Mouse (Mus musculus) kidney, embryonic 14.5 days (tissue): Measurements from ENCODE around the gene Ttf1. TPM values are rescaled to one million over a fixed set of nuclear protein-coding genes. Genes with fewer than 3 reads are reported as not detected.
"Not testable (repeated sequence)": the region's sequence is repeated elsewhere in the genome, so short reads cannot be mapped to it uniquely, and the experiment has no call there.

ENCODE experiments used
- ATAC-seq: fragments of 200-750 bp; cut with Nextera tagmentation; 2 replicates; pipeline ENCODE4 v1.8.0; 2017; ENCODE audit warnings: moderate number of reproducible peaks, mild to moderate bottlenecking, moderate TSS enrichment, moderate library complexity; ENCODE audit not compliant: low FRiP score, low TSS enrichment
- H3K27ac ChIP-seq: fragments of 300-500 bp; sonication (generic); 2 replicates; pipeline ENCODE4 v1.5.1; 2014; ENCODE audit warnings: low read depth, mild to moderate bottlenecking, low read length, moderate library complexity, mixed read lengths
- H3K27me3 ChIP-seq: fragments of 300-500 bp; sonication (generic); 2 replicates; pipeline ENCODE4 v1.6.1; 2014; ENCODE audit warnings: mild to moderate bottlenecking, low read length; ENCODE audit not compliant: control insufficient read depth, insufficient read depth
- H3K36me3 ChIP-seq: fragments of 300-500 bp; sonication (generic); 2 replicates; pipeline ENCODE4 v1.6.1; 2014; ENCODE audit warnings: low read length, mixed read lengths; ENCODE audit not compliant: control insufficient read depth, insufficient read depth
- H3K4me1 ChIP-seq: fragments of 300-500 bp; sonication (generic); 2 replicates; pipeline ENCODE4 v1.6.1; 2014; ENCODE audit warnings: low read length, mixed read lengths; ENCODE audit not compliant: control insufficient read depth, insufficient read depth
- H3K4me2 ChIP-seq: fragments of 300-500 bp; sonication (generic); replicated peaks from 2 replicates; pipeline ENCODE4 v1.6.1; 2014; ENCODE audit warnings: low read depth, mild to moderate bottlenecking, low read length
- H3K4me3 ChIP-seq: fragments of 300-500 bp; sonication (generic); 2 replicates; pipeline ENCODE4 v1.5.1; 2014; ENCODE audit warnings: mild to moderate bottlenecking, low read length
- H3K9ac ChIP-seq: fragments of 300-500 bp; sonication (generic); 2 replicates; pipeline ENCODE4 v1.6.1; 2014; ENCODE audit warnings: low read depth, mild to moderate bottlenecking, low read length, moderate library complexity
- H3K9me3 ChIP-seq: fragments of 300-500 bp; sonication (generic); 2 replicates; pipeline ENCODE4 v1.6.1; 2016; ENCODE audit warnings: low read length; ENCODE audit not compliant: control insufficient read depth
- WGBS: fragments of 180-500 bp; shearing (Covaris S2); extraction: QIAGEN DNeasy Blood & Tissue Kit; methylation state at CpG from one replicate; pipeline ENCODE4 v1.1.7; 2014; 5-methylcytosine and 5-hydroxymethylcytosine counted together
- polyA plus RNA-seq: library from polyadenylated mRNA; unstranded; fragments of >200 nt; fragmentation: Nextera tagmentation; extraction: Ambion mirVana; gene quantifications from 2 replicates; pipeline ENCODE4 v1.2.1, GENCODE M21; 2014

Ttf1 gene
- polyA plus RNA-seq, 1 experiment from 2014 or later: 10.9 TPM

DNA sequence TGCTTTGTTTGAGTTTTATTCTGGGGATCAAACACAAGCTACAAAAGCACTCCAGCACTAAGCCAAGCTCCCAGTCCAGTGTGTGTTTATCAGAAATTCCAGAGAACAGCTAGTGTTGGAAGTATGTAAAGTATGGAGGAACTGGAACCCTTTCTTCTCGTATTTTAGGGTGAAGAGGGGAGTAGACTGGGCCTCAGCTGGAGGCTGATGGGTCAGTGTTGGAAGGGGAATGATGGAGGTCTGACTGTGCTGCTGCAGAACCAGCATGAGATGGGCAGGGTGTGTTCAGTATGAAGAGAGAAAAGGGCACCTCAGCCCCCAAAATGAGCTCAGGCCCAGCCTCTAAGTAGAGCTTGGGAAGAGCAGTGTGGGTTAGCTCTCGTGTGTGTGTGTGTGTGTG lies 16.2 kb downstream of the Ttf1 start:
- no peak overlapping the region for H3K4me3 ChIP-seq
- no peak overlapping the region for H3K4me2 ChIP-seq
- H3K4me1 ChIP-seq: no peaks in the 10 kb centered on the region
- no peak for ATAC-seq
- H3K36me3 ChIP-seq: peaks cover 83% of the 10 kb centered on the region
- H3K27me3 ChIP-seq: no peaks in the 10 kb centered on the region
- no peaks in the 10 kb centered on the region for H3K9me3 ChIP-seq
- 91% methylated on average over 2 of the region's 2 CpGs for WGBS
- H3K27ac ChIP-seq: no peak overlapping the region
- H3K9ac ChIP-seq: no peak overlapping the region

DNA sequence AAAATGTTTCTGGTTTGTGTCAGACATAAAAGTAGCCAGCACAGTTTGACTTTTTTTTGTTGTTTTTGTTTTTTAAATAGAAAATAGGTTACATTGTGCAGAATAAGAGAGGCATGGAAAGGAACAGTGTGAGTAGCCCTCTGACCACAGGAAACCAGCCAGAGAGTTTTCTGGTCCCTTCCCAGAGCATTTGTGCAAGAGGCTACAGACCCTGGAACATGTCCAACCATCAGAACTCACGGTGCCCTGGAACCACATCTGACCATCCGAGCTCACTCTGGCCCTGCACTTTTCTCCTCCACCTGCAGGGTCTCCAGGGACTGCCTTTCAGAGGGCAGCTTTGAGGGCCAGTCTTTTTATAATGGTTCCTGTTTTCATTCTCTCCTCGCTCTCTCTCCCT lies 21.9 kb downstream of the Ttf1 start:
- Histone ChIP-seq H3K4me1 (no peaks in the 10 kb centered on the region), H3K9me3 (no peaks in the 10 kb centered on the region), H3K9ac (no peak overlapping the region), H3K27ac (no peak overlapping the region), H3K4me3 (no peak overlapping the region), H3K27me3 (no peaks in the 10 kb centered on the region), H3K36me3 (peaks cover 88% of the 10 kb centered on the region), H3K4me2 (no peak overlapping the region)
- WGBS: 49% methylated on average over 3 of the region's 3 CpGs
- no peak for ATAC-seq

DNA sequence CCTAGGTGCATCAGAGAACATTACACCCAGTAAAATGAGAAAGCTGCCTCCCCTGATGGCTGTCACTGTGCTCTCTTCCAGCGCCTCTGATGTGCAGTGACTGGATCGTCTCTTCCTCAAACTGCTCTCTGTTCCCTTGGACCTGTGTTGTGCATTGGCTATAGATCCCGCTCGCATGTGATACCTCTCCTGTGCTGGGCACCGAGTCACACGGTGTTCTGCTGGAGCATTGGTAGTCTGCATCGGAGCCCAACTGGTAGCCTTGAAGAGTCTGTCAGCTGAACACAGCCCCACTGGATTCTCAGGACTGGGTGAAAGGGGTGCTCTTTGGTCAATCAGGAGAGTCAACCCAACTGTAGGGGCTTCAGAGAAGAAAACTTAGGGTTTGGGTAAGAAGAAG lies 26.0 kb downstream of the Ttf1 start:
- H3K27ac ChIP-seq: no peak overlapping the region
- no peaks in the 10 kb centered on the region for H3K9me3 ChIP-seq
- WGBS: 94% methylated on average over 7 of the region's 7 CpGs
- H3K27me3 ChIP-seq: no peaks in the 10 kb centered on the region
- no peaks in the 10 kb centered on the region for H3K4me1 ChIP-seq
- H3K4me3 ChIP-seq: no peak overlapping the region
- H3K36me3 ChIP-seq: peaks cover 56% of the 10 kb centered on the region
- ATAC-seq: no peak
- H3K4me2 ChIP-seq: no peak overlapping the region
- no peak overlapping the region for H3K9ac ChIP-seq

DNA sequence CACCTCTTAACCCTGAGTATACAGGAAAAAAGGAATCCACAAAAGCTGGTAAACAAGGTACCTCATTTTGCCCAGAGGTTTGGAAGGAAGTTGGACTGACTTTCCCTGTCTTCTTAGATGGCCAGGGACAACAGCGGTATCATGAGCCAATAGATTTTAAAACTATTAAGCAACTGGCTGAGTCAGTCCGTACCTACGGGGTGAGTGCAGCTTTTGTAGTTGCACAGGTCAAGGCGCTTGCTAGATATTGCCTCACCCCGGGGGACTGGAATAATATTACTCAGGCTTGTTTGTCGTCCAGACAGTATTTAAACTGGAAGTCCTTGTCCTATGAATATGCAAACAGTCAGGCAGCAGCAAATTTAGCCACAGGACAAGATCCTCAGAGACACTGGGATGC lies 29.2 kb downstream of the Ttf1 start:
- H3K4me1 ChIP-seq, H3K27ac ChIP-seq, H3K9ac ChIP-seq, H3K27me3 ChIP-seq, ATAC-seq, H3K4me3 ChIP-seq, H3K4me2 ChIP-seq, H3K9me3 ChIP-seq: not testable (repeated sequence)
- peaks cover 23% of the 10 kb centered on the region for H3K36me3 ChIP-seq
- 80% methylated on average over 6 of the region's 6 CpGs for WGBS

DNA sequence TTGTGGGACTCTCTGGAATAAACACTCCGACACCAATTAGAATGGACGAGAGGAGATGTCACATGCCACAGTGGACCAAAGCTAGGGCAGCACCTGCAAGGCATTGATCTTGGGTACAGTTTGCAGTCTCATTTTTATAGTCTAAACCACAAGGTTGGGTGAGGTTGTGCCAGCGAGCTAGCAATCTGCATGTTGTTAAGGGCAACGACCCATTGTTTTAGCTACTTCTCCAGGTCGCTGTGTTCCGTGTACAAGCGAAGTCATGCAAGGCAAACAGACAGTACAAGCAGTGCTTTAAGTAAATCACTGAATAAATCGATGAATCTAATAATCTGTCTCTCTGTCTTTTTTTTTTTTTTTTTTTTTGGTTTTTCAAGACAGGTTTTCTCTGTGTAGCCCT lies 35.6 kb downstream of the Ttf1 start:
- no peak overlapping the region for H3K27ac ChIP-seq
- H3K4me2 ChIP-seq: no peak overlapping the region
- H3K4me3 ChIP-seq: no peak overlapping the region
- 88% methylated on average over 8 of the region's 8 CpGs for WGBS
- H3K36me3 ChIP-seq: no peaks in the 10 kb centered on the region
- ATAC-seq: no peak
- H3K4me1 ChIP-seq: no peaks in the 10 kb centered on the region
- no peaks in the 10 kb centered on the region for H3K27me3 ChIP-seq
- H3K9ac ChIP-seq: no peak overlapping the region
- H3K9me3 ChIP-seq: no peaks in the 10 kb centered on the region

DNA sequence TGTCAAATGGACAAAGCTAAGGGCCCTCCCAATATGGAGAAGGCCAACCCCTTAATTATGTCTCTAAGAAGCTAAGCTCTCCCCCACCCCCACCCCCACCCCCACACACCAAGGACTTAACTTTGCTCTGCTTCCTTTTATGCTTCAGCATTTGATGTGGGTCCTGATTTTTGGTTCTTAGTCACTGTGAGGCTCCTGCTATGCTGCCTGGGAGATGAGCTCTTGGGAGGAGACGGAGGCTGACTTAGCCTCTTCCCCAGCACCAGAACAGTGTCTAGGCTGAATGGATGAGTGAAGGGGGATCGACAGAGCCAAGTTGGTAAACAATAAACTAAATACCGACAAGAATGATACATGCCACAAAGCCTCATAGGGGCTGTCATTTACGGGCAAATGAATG lies 36.7 kb downstream of the Ttf1 start:
- Histone ChIP-seq H3K27ac (no peak overlapping the region), H3K4me2 (no peak overlapping the region), H3K9me3 (no peaks in the 10 kb centered on the region), H3K27me3 (no peaks in the 10 kb centered on the region), H3K9ac (no peak overlapping the region), H3K4me3 (no peak overlapping the region), H3K36me3 (no peaks in the 10 kb centered on the region), H3K4me1 (no peaks in the 10 kb centered on the region)
- 77% methylated on average over 4 of the region's 4 CpGs for WGBS
- ATAC-seq: no peak

DNA sequence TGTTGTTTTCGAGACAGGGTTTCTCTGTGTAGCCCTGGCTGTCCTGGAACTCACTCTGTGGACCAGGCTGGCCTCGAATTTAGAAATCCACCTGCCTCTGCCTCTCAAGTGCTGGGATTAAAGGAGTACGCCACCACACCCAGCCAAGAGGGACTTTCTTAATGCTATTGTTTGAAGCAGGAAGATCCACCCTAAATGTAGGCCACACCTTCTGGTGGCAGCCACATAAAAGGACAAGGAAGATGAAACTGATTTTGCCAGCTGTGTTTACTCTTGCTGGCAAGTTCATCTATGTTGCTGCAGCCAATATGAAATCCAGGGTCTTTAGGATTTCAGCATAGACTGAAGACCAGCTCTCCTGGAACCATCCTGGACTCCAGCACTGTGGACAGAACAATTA lies 37.4 kb downstream of the Ttf1 start:
- H3K4me1 ChIP-seq: no peaks in the 10 kb centered on the region
- 89% methylated on average over 3 of the region's 3 CpGs for WGBS
- no peak overlapping the region for H3K4me2 ChIP-seq
- no peak for ATAC-seq
- no peak overlapping the region for H3K27ac ChIP-seq
- no peaks in the 10 kb centered on the region for H3K36me3 ChIP-seq
- no peak overlapping the region for H3K4me3 ChIP-seq
- no peaks in the 10 kb centered on the region for H3K9me3 ChIP-seq
- no peaks in the 10 kb centered on the region for H3K27me3 ChIP-seq
- no peak overlapping the region for H3K9ac ChIP-seq

DNA sequence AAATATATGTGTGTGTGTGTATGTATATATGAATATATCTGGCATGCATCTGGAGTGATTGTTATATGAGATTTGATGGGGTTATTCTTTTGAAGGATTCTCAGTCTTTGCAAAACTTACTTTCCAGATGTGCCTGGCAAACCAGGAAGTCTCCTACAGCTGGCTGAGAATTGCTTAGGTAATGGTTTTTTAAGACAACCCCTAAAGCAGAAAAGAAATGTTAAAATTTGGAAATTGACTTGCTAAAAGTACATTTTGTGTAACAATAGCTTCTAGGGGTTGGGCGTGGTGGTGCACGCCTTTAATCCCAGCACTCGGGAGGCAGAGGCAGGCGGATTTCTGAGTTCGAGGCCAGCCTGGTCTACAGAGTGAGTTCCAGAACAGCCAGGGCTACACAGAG lies 37.9 kb downstream of the Ttf1 start:
- H3K27me3 ChIP-seq, H3K4me2 ChIP-seq, H3K27ac ChIP-seq, H3K4me3 ChIP-seq, H3K9me3 ChIP-seq, H3K4me1 ChIP-seq, H3K9ac ChIP-seq, ATAC-seq, H3K36me3 ChIP-seq: not testable (repeated sequence)
- 100% methylated on average over 5 of the region's 5 CpGs for WGBS

DNA sequence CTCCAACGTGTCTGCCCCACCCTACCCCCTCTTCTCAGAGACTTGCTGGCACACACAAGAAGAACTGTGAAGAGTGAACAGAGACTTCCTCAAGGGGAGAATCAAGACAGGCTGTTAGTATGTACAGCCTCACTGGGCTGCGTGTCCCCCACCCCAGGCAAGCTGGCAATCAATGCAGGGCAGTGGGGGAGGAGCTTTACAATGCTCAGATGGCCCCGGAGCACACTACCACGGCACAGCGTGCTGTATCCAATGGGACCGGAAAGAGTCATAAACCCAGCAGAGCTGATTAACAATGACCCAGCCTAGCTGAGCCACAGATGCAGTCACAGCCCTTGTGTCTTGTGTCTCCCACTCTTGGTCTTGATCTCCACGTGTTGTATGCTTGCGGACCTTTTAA lies 38.7 kb downstream of the Ttf1 start:
- 39% methylated on average over 8 of the region's 8 CpGs for WGBS
- H3K4me1 ChIP-seq: no peaks in the 10 kb centered on the region
- H3K9me3 ChIP-seq: no peaks in the 10 kb centered on the region
- H3K4me2 ChIP-seq: no peak overlapping the region
- no peaks in the 10 kb centered on the region for H3K36me3 ChIP-seq
- no peak for ATAC-seq
- H3K27ac ChIP-seq: no peak overlapping the region
- no peak overlapping the region for H3K4me3 ChIP-seq
- no peak overlapping the region for H3K9ac ChIP-seq
- no peaks in the 10 kb centered on the region for H3K27me3 ChIP-seq

DNA sequence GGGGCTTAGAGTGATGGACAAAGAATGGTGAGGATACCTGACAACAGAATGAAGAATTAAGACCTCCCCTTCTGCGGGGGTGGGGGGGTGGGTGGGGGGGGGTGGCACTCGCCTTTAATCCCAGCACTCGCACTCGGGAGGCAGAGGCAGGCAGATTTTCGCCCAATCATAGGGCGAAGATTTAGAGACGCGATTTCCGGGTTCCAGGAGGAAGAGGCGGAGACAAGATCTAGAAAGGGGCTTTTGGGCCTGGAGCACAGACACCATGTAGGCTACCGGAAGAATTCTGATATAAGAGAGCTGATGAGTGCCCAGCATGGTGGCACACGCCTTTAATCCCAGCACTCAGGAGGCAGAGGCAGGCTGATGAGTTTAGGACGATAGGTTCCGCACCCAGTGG lies 39.6 kb downstream of the Ttf1 start:
- H3K27ac ChIP-seq: no peak overlapping the region
- ATAC-seq: no peak
- H3K4me2 ChIP-seq: no peak overlapping the region
- H3K9me3 ChIP-seq: no peaks in the 10 kb centered on the region
- no peak overlapping the region for H3K4me3 ChIP-seq
- 91% methylated on average over 14 of the region's 14 CpGs for WGBS
- no peak overlapping the region for H3K9ac ChIP-seq
- no peaks in the 10 kb centered on the region for H3K4me1 ChIP-seq
- no peaks in the 10 kb centered on the region for H3K36me3 ChIP-seq
- no peaks in the 10 kb centered on the region for H3K27me3 ChIP-seq
